Mouse (Mus musculus): ENCODE results near the gene Wdr82. TPM values are rescaled to one million over a fixed set of nuclear protein-coding genes. Genes with fewer than 3 reads are reported as not detected.
"Not testable (repeated sequence)": the region's sequence is repeated elsewhere in the genome, so short reads cannot be mapped to it uniquely, and the experiment has no call there.

Gene Wdr82
- total and polyA plus RNA-seq, 3 experiments: 30.5 to 37.0 (median 35.1) TPM

GRCm38 (mm10) chr9:106166709-106167108 is 4.0 kb upstream of the Wdr82 start:
- Histone ChIP-seq H3K27me3 (ENCODE audit: control insufficient read depth, insufficient read depth, low read length) (no peaks in the 10 kb centered on the region), H3K36me3 (ENCODE audit: control insufficient read depth, insufficient read depth, low read length) (no peaks in the 10 kb centered on the region; the same call in 1 of the 2 replicates), H3K27ac (no peak overlapping the region), H3K4me3 (no peak overlapping the region), H3K79me2 (replicated peaks; ENCODE audit: control insufficient read depth, insufficient read depth, low read length) (no peaks in the 10 kb centered on the region), H3K4me1 (ENCODE audit: control insufficient read depth, insufficient read depth, low read length) (peaks cover 3% of the 10 kb centered on the region), H3K9ac (ENCODE audit: low read depth, low read length) (no peak overlapping the region)
- WGBS: 45% methylated on average over 2 of the region's 2 CpGs
- TF ChIP-seq EP300 (IDR thresholded peaks at IDR 0.05; ENCODE audit: insufficient read depth, low read depth, low read length): no peak
- no peak for TF ChIP-seq POLR2A (IDR thresholded peaks at IDR 0.05; ENCODE audit: insufficient read depth, low read depth, low read length)
- TF ChIP-seq CTCF (IDR thresholded peaks at IDR 0.05): no peak
- intact Hi-C loops (cut with DNase I): no loop called here
- no peak for DNase-seq

DNA sequence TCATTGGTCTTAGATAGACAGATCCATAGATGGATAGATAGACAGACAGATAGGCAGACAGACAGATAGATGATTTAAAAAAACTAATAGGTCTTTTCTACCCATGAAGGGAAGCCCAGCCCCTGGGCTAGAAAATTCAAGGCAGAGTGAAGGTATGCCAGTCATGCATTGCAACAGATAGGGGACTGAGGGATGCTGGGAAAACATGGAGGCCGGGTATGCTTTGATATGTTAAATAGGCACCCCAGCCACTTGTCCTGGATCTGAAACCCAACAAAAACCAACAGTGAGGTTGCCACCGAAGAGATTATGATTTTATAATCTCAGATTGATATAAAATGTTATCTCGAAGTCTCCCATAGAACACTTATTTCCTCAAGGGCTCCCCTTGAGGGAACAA is 3.5 kb upstream of the Wdr82 start:
- Histone ChIP-seq H3K4me3 (no peak overlapping the region), H3K36me3 (ENCODE audit: control insufficient read depth, insufficient read depth, low read length) (no peaks in the 10 kb centered on the region; the same call in 1 of the 2 replicates), H3K9ac (ENCODE audit: low read depth, low read length) (no peak overlapping the region), H3K4me1 (ENCODE audit: control insufficient read depth, insufficient read depth, low read length) (peaks cover 3% of the 10 kb centered on the region), H3K27ac (no peak overlapping the region), H3K27me3 (ENCODE audit: control insufficient read depth, insufficient read depth, low read length) (no peaks in the 10 kb centered on the region), H3K79me2 (replicated peaks; ENCODE audit: control insufficient read depth, insufficient read depth, low read length) (no peaks in the 10 kb centered on the region)
- WGBS: 74% methylated on average over 3 of the region's 3 CpGs
- intact Hi-C loops (cut with DNase I): no loop called here
- no peak for DNase-seq
- TF ChIP-seq POLR2A (IDR thresholded peaks at IDR 0.05; ENCODE audit: insufficient read depth, low read depth, low read length) (no peak), EP300 (IDR thresholded peaks at IDR 0.05; ENCODE audit: insufficient read depth, low read depth, low read length) (no peak), CTCF (IDR thresholded peaks at IDR 0.05) (no peak)

DNA sequence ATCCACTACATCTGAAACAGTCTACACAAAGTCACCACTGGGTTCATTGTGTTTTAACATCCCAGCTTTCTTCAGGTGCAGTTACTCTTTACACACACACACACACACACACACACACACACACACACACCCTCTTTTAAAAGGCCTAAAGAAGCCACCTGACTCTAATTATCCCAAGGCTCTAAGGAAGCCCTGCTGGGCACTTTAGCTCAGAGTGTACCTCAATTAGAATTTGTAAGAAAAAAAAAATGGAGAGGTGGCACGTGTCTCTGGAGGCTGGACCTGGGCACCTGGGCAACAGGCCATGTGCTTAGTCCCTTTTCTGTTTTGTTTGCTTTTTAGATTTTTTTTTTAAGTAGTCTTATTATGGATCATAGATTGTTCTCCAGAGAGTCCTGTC is 3.0 kb upstream of the Wdr82 start:
- Histone ChIP-seq H3K4me1 (ENCODE audit: control insufficient read depth, insufficient read depth, low read length) (peaks cover 3% of the 10 kb centered on the region), H3K27me3 (ENCODE audit: control insufficient read depth, insufficient read depth, low read length) (no peaks in the 10 kb centered on the region), H3K27ac (no peak overlapping the region), H3K36me3 (ENCODE audit: control insufficient read depth, insufficient read depth, low read length) (no peaks in the 10 kb centered on the region; the same call in 1 of the 2 replicates), H3K79me2 (replicated peaks; ENCODE audit: control insufficient read depth, insufficient read depth, low read length) (no peaks in the 10 kb centered on the region), H3K9ac (ENCODE audit: low read depth, low read length) (no peak overlapping the region), H3K4me3 (no peak overlapping the region)
- DNase-seq: no peak
- 74% methylated on average over 1 of the region's 1 CpGs for WGBS
- intact Hi-C loops (cut with DNase I): no loop called here
- TF ChIP-seq POLR2A (IDR thresholded peaks at IDR 0.05; ENCODE audit: insufficient read depth, low read depth, low read length) (no peak), EP300 (IDR thresholded peaks at IDR 0.05; ENCODE audit: insufficient read depth, low read depth, low read length) (no peak), CTCF (IDR thresholded peaks at IDR 0.05) (no peak)

DNA sequence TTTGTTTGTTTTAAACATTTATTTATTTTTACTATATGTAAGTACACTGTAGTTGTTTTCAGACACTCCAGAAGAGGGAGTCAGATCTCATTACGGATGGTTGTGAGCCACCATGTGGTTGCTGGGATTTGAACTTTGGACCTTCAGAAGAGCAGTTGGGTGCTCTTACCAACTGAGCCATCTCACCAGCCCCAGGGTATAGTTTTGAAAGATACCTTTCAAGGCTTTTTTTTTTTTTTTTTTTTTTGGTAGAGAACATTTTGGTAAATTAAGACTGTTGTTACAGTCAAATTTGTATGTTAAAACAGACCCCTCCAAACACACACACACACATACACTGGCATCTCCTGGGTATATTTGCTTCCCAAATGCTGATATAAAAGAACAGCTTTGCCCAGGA is 1.7 kb upstream of the Wdr82 start:
- H3K79me2 ChIP-seq (replicated peaks; ENCODE audit: control insufficient read depth, insufficient read depth, low read length); H3K4me1 ChIP-seq (ENCODE audit: control insufficient read depth, insufficient read depth, low read length); H3K36me3 ChIP-seq (ENCODE audit: control insufficient read depth, insufficient read depth, low read length); H3K27ac ChIP-seq; DNase-seq; H3K27me3 ChIP-seq (ENCODE audit: control insufficient read depth, insufficient read depth, low read length); intact Hi-C loops (cut with DNase I); H3K4me3 ChIP-seq; H3K9ac ChIP-seq (ENCODE audit: low read depth, low read length): not testable (repeated sequence)
- 81% methylated on average over 1 of the region's 1 CpGs for WGBS

GRCm38 (mm10) chr9:106169917-106170316 is 811 bp upstream of the Wdr82 start:
- Histone ChIP-seq H3K27ac (no peak overlapping the region; the same call in 1 of the 2 replicates), H3K79me2 (replicated peaks; ENCODE audit: control insufficient read depth, insufficient read depth, low read length) (peaks cover 3% of the 10 kb centered on the region; the same call in 1 of the 2 replicates), H3K4me1 (ENCODE audit: control insufficient read depth, insufficient read depth, low read length) (peaks cover 7% of the 10 kb centered on the region), H3K4me3 (no peak overlapping the region), H3K36me3 (ENCODE audit: control insufficient read depth, insufficient read depth, low read length) (peaks cover 17% of the 10 kb centered on the region), H3K27me3 (ENCODE audit: control insufficient read depth, insufficient read depth, low read length) (no peaks in the 10 kb centered on the region), H3K9ac (ENCODE audit: low read depth, low read length) (peak overlapping the region; percentile 97)
- 41% methylated on average over 6 of the region's 6 CpGs for WGBS
- TF ChIP-seq POLR2A (IDR thresholded peaks at IDR 0.05; ENCODE audit: insufficient read depth, low read depth, low read length) (no peak), CTCF (IDR thresholded peaks at IDR 0.05) (no peak), EP300 (IDR thresholded peaks at IDR 0.05; ENCODE audit: insufficient read depth, low read depth, low read length) (no peak)
- DNase-seq: no peak
- intact Hi-C loops (cut with DNase I): loop anchor here (1.0 to 10.0 kb wide), 5 partner anchors 11 to 265 kb away; partner anchors contain the start of genes Acy1, Poc1a and Ppm1m

- H3K9ac ChIP-seq (ENCODE audit: low read depth, low read length): peak overlapping the region; percentile 96
- WGBS: under 1% methylated on average over 30 of the region's 30 CpGs
- peaks cover 13% of the 10 kb centered on the region for H3K4me1 ChIP-seq (ENCODE audit: control insufficient read depth, insufficient read depth, low read length)
- H3K4me3 ChIP-seq: peak overlapping the region; percentile 86
- no peak for TF ChIP-seq POLR2A (IDR thresholded peaks at IDR 0.05; ENCODE audit: insufficient read depth, low read depth, low read length)
- TF ChIP-seq CTCF (IDR thresholded peaks at IDR 0.05): no peak
- no peak for TF ChIP-seq EP300 (IDR thresholded peaks at IDR 0.05; ENCODE audit: insufficient read depth, low read depth, low read length)
- peaks cover 32% of the 10 kb centered on the region for H3K36me3 ChIP-seq (ENCODE audit: control insufficient read depth, insufficient read depth, low read length)
- intact Hi-C loops (cut with DNase I): loop anchor here (2.0 to 10.0 kb wide), 4 partner anchors 27 to 263 kb away; partner anchors contain the start of genes Acy1, Poc1a and Ppm1m
- peaks cover 3% of the 10 kb centered on the region for H3K79me2 ChIP-seq (replicated peaks; ENCODE audit: control insufficient read depth, insufficient read depth, low read length)
- DNase-seq: peak; percentile 77 to 80
- H3K27me3 ChIP-seq (ENCODE audit: control insufficient read depth, insufficient read depth, low read length): no peaks in the 10 kb centered on the region
- H3K27ac ChIP-seq: peak overlapping the region; percentile 95
Observed at GRCm38 (mm10) chr9:106171346-106172158, 824 bp downstream of the Wdr82 start.

All from heart, adult 2 months (tissue).